Mouse (Mus musculus) olfactory bulb, adult 2 months (tissue): Measurements from ENCODE around the gene Cyp2u1.

Source experiments
- CTCF ChIP-seq: fragments of 200-500 bp; IDR thresholded peaks from 2 replicates; pipeline ENCODE4 v1.5.1; 2012; ENCODE audit warnings: low read depth, mild to moderate bottlenecking, low read length, moderate library complexity; ENCODE audit not compliant: insufficient read depth
- POLR2A ChIP-seq: fragments of 200-500 bp; IDR thresholded peaks from 2 replicates; pipeline ENCODE4 v1.6.1; 2012; ENCODE audit warnings: mild to moderate bottlenecking, low read depth, low read length, moderate library complexity; ENCODE audit not compliant: insufficient read depth

- TF ChIP-seq CTCF (no peak), POLR2A (no peak)
These were observed 7.5 kb upstream of the Cyp2u1 start for GRCm38 (mm10) chr3:131310572-131310971.
